Mouse (Mus musculus) lung, adult 2 months (tissue): Measurements from ENCODE around the gene Ctdsp2.

ENCODE experiments used
- CTCF ChIP-seq: fragments of 200-500 bp; IDR thresholded peaks from 2 replicates; pipeline ENCODE4 v1.5.1; 2011; ENCODE audit warnings: mild to moderate bottlenecking, low read length, control low read depth; ENCODE audit not compliant: insufficient read depth
- POLR2A ChIP-seq: fragments of 200-500 bp; IDR thresholded peaks from 2 replicates; pipeline ENCODE4 v1.6.1; 2011; ENCODE audit warnings: low read depth, mild to moderate bottlenecking, control low read depth, low read length, borderline replicate concordance; ENCODE audit errors: extremely low read depth

DNA sequence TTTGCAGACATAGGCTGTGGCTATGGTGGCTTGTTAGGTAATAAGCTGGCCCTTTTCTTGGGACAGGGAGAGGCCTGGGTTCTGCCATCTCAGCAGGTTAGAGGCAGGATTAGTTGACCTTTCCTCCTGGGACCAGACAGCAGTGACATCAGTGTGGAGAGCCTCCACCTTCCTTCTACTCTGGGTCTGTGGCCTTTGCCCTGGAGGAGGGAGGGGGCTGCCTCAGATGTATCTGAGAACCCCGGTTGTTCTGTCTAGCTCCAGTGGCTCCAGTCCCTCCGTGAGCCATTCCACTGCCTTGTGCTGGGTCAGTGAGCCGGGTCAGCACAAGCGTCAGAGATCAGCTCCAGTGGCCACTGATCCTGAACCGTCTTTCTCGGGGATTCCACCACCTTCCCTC lies 64.7 kb downstream of the Ctdsp2 start:
- TF ChIP-seq POLR2A (no peak), CTCF (no peak)
